Mouse (Mus musculus) frontal cortex, postnatal 10 days (tissue): ENCODE results near the gene Tpp1.

ENCODE experiments used
- DNase-seq, 2 experiments: peaks; one replicate each; pipeline ENCODE4 v3.0.0; 2022; ENCODE audit warnings: low spot score in 2 of 2, mixed read lengths in 1 of 2

The Tpp1 gene

DNA sequence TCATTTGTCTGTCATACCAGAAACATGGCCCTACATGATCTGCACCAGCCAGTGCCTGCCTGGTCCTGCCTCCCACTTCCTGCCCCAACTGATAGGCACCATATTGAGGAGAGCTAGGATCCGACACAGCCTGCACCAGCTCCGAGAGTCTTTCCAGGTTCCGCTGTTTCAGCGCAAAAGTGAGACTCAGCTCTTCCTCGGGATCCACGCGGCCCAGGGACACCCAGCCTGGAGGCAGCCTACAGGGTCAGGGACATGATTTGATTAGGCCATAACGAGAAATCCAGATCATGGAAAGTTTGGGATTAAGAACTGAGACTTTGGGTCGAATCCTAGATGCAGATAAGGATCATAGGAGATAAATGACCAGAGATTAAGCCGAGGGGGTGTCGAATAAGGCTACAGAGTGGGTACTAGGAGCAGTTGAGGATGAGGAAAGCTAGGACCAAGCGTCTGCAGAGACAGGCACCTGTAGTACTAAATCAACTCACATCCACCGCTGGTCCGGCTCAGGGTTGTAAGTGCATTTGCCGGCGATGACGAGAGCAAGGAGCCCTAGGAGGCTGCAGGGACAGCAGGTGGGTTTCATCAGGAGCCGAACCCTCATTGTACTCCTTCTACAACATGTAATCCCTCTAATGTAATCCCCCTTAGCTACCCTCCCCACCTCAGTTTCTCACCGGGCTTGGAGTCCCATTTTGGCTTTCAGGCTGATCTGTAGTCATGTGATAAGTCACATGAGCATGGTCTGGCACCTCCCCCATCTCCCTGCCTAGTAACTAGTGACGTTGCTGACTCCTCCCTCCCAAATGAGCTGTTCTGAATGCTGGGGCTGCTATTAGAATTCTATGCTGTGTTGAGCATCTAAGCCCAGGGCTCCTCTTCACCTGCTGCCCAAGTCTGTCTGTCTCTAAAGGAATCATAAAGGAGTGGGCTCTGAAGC is at the start of gene Tpp1:
Gene Tpp1, minus strand, starts transcription at position 745 of the 943 bp plus-strand sequence.
- peak; percentile 90 to 94 for DNase-seq

DNA sequence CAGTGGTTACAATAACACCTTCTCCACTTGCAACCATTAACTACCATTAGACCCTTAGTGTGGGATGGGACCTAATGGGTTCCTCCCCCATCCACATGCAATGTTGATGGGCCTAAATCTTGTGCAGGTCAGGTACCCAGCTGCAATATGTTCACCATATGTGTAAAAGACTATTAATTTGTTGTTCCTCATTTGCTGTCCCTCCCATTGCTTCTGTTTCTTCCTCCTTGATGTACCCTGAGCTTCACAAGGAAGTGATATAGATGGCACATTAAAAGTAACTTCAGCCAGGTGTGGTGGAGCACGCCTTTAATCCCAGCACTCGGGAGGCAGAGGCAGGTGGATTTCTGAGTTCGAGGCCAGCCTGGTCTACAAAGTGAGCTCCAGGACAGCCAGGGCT is 44.9 kb upstream of the Tpp1 start:
- DNase-seq: no peak

DNA sequence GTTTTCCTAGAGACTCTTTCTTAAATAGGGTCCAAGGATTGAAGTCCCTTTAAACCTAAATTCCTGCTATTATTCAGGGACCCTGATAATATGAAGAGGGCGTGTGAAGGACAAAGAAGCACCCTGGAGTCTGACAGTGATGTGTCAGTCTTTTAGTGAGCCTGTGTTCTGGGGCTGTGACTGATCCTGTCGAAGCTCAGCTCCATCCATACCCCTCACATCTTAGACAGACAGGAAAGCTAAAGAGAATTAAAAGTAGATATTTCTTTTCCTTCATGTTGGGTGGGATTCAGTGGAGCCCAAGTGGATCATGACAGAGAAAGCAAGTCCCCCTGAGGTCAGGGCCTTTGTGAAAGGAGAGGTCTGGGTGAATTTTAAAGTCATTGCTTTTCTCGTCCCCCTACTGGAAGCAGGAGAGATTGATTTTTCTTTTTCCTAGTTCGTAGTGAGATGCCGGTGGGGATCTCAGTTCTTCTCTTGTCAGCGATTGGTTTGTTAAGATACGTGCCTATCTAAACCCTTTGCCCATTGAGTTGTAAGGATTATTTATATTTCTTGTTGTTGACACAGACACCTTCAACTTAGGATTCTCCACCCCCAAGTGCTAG is 43.8 kb upstream of the Tpp1 start:
- no peak for DNase-seq

DNA sequence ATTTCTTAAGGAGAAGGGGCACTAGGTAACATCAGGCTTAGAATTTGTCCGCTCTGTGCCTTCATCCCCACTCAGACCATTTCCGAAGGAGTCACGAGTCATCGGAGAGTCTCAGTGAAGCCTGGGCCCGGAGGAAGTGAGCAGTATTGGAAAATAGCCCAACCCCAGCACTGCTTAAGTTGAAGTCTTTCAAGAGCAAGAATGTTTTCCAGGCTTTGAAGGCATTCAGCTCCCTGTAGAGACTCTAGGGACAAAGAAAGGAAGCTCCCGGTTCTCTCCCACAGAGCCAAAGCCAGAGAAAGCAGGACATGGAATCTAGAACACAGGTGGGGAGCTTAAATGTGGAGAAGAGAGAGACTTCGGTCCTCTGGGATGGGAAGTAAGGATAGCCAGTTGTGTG is 41.7 kb upstream of the Tpp1 start:
- DNase-seq: no peak

DNA sequence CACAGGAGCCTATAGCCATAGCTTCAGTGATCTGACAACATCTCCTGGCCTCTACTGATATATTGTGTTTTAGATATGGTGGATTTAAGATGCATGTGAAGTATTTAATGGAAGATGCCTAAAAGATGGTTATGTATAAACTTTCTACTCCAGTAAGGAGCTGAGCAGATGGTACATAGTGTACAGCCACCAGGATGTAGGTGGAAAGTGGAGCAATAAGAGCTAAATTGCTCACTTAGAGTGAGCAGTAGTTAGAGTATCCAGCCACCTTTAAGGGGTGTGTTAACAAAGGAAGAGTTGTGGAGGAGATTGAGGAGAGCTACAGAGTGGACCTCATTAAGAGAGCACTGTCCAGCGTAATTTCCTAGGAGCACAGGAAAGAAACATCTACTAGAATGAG is 39.1 kb upstream of the Tpp1 start:
- no peak for DNase-seq

DNA sequence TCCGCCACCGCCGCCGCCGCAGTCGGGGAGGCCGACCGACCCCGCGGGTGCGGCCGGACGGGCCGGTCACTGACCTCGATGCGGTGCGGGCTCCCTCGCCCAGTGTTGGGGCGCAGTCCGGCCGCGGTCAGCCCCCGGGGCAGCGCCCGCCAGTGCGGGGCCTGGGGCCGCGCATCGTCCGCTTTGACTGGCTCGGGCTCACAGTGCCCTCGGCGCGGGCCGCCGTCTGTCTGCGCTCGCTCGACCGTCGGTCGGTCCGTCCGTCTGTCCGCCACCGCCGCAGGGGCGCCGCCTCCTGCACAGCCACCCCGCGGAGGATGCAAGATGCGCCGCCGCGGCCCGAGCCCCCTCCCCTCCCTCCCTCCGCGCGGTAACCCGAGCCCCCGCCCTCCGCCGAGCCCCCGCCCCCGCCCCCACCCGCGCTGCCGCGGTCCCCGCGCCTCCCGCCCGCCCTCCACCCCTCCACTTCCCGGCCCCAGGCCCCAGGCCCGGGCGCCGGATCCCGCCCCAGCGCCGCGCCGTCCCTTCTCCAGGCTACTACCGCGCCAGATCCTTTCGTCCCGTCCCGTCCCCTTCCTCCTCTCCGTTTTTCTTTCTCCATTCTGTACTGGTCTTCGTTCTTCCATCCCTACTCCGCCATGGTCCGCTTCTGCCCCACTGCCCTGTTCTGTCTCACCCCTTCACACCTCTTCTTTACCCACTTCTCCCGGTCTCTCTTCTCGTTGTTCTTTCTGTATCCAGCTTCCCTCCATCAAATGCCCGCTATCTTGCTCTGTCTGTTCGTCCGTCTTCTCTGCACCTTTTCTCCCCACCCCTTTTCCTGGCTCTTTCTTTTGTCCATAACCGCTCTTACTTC is 35.5 kb upstream of the Tpp1 start, which contains the start of gene Dchs1:
Gene Dchs1, minus strand, starts transcription at position 370 of the 856 bp plus-strand sequence.
- peak in 1 of 2 experiments; percentile 41 for DNase-seq

DNA sequence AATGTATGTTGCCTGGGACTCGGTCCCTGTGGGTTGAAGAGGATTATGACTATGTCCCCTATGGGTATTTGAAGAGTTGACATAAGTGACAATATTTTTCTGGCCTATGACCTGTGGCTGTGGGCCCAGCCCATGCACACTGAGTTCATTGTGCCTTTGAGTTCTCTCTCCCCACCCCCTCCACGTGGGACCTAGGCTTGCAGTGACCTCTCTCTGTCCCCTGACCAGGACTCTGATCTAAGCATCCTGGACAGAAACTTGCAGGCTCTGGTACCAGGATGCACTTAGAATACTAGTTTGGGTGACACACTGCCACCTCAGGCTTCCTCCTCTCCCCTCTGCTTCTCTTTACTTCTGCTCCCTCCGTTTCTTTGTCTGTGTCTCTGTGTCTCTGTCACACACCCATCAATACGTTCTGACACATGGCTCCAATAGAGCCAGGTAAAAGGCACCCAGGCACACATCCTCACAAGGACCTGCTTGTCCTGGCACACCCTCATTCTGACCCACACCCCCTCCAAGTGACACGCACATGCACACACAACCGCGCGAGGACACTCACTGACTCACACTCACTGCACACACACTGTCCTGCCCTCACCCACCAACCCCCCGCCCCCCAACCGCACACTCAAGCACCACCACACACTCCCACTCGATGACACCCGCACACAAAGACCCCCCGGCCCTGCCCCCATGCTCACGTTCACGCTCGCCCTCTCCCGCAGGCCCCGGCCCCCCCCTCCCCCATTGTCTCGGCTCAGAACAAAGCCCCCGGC is 34.7 kb upstream of the Tpp1 start:
- DNase-seq: no peak

DNA sequence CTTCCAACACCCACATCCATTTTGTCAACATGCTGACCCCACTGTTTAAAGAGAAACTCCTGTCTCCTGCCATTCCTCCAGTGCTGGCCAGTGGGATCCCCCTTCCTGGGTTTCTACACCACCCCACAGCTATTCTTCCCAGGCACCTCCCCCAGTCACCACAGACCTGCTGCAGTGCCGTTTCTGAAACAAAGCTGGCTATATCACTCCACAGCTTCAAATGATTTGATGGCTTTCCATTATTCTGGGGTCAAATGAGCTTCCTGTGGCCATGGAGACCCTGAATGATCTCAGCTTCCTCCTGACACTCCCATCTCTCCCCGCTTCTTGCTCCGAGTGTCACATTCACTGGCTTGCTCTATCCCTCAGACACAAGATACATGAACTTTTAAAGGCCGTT is 32.5 kb upstream of the Tpp1 start:
- no peak for DNase-seq

DNA sequence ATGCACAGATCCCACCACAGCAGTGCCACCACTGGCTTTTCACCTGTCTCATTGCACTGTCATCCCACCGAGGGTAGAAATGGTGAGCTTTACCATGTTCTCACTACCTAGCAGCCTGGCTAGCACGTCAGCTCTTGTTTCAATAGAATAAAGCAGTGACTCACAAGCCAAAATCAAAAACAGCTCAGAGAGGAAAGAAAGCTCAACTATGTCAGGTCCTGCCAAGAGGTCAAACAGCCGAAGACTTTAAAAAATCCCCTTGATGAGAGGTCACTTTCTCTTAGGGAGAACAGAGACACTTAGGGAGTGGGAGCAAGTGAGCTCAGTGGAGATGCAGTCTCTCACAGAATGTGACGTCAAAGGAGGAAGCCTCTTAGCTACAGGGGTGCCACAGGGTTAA is 31.8 kb upstream of the Tpp1 start:
- DNase-seq: no peak

DNA sequence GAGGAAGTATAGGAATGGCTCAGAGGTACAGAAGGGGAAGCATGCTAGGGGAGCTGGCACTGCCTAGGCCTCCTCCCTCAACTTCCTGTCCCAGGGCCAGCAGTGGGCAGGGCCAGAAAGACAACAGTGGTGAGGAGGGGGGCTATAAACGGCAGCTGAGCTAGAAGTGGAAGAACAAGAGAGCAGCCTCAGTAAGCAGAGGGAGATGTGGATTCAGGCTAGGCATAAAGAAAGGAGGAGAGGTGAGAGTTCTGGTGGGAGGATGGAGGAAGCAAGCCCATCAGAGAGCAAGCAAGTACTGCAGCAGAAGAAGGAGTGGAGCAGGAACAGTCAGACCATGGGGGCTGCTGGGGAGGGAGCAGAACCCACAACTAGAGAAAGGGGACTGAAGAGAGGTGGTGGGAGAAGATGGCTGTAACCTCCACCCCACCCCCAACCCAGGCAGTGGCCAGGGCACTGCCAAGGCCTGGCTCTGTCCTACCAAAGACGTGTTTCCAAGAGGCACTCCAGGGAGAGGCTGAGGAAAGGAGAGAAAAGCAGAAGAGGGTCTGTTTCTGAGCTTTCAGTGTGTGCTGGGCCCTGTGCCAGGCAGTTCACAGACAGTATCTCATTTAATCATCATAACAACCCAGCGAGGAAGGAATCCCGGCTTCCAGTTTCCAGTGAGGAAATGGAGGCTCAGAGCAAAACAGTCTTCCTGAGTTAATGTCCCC is 26.7 kb upstream of the Tpp1 start:
- no peak for DNase-seq

DNA sequence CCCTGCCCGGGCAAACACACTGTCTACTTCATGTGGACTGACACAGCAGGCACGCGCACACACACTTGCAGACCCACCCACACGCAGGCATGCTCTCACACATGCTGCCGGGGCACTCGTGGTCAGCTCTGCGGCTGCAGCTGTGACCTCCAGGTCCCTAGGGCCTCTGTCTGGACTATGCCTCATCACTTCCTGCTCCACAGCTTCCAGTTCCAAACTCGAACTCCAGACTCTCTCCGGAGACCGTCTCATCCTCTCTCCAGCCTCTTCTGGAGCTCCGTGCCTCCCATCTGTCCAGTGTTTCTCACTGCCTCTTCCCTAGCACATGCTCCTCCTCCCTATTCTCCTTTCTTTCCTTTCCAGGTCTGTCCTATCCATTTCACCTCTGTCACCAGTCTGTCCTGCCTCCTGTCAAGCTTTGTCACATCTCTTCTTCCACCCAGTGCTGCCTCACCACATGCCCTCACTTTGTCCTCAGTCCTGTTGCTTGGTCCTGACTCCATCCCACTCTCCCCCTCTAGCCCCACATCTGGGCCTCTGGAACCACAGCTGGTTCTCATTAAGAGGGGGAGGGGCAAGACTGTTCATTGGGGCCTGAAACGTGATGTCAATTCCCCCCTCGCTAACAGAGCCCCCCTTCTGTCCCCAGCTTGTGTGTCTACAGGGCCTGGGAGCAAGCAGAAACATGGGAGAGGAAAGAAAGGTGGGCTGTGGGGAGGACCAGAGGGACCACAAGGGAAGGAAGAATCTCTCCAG is 25.9 kb upstream of the Tpp1 start:
- DNase-seq: no peak

DNA sequence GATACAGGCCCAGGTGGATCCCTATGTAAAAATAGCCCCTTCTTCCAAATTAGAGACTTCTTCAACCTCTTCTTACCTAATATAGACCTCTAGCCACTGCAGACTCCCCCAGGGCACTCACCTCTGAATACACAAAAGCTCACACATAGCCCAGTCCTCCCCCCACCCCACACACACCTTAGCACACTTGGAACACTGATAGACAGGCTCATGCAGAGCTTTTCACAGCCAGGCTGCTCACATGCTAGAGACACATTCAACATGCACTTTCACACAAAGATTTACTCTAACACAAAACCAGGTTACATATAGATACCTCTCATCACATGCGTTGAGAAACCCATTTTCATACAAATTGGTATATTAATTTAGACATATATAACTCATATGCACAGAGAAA is 25.3 kb upstream of the Tpp1 start:
- DNase-seq: no peak

DNA sequence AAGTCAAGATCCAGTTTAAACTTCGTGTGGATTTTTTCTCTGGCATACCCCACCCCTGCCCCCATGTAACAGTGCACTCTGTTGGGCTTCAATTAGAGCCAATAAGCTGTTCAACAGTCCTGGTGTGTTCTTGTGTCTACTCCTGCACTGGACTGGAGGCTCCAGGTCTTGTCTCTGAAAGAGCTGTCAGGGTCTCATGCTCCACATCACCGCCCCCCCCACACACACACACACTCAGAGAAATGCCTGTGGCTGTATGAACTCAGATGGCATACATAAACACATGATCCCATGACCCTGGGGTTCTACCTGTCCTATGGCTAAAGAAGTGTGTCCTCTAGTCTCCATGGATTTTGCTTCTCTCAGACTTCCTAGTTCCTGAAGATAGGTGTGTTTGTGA is 24.0 kb upstream of the Tpp1 start:
- DNase-seq: no peak

DNA sequence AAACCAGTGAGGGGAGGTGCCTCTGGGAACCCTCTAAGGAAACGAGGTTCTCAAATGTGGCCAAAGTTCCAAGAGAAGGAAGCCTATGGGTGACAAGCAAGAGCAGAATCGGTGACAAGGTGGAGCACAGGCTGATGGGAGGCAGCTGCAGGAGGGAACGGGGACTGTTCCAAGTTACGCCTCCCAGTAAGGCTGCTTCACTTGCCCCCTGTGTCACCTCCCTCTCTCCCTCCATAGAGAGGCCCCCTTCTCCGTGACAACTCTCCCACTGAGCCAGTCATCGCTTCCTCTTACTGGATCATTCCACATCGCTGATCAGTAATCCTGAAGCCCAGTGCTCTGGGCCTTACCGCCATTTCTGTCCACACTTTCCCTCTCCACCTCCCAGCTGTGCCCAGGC is 22.6 kb upstream of the Tpp1 start:
- no peak for DNase-seq

DNA sequence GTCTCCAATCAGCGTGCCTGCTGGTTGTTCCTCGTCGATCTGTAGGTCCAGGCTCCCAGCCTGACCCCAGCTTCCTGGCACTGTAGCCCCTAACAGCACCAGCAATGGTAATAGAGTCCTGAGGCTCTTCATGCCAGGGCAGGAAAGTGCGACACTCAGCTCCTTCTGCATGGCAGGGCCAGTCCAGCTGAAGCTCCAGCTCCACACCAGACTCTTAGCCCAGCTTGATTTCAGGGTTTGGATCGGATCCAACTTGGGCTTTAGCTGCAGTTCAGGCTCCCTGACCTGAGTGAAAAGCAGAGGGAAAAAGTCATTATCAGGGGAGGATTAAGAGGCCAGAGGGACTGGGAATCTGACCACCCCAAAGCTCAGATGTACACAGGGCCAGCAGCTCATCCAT is 21.0 kb upstream of the Tpp1 start:
- DNase-seq: no peak

DNA sequence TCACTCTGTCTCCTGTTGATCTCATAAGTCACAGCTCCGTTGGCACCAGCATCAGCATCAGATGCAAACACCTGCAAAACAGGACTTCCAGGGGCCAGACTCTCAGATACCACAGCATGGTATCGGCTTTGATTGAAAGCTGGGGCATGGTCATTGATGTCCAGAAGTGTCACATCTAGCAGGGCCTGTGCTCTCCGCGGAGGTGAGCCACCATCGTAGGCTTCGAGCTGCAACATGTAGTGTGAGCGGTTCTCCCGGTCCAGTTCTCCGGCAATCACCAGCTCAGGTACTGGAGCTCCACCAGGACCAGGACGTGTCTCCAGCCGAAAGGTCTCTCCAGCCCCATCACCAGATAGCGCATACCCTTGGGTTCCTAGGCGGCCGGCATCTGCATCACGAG is 20.3 kb upstream of the Tpp1 start:
- no peak for DNase-seq

DNA sequence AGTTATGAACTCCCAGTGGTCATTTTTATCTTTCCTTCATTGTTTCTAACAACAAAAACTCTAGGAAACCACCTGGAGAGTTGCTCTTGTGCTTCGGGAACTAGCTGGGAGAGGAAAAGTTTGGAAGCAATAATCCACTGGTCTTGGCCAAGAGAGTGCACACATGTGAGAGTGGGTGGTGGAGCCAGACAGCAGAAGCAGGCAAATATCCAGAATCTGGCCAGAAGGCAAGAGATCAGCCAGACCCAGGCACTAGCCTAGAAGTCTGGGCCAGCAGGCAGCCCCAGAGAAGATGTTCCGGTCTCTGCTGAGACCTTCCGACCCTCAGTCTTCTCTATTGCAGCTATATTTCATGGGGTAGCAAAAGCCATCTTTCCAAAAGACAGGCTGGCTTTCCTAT is 17.9 kb upstream of the Tpp1 start:
- no peak for DNase-seq

DNA sequence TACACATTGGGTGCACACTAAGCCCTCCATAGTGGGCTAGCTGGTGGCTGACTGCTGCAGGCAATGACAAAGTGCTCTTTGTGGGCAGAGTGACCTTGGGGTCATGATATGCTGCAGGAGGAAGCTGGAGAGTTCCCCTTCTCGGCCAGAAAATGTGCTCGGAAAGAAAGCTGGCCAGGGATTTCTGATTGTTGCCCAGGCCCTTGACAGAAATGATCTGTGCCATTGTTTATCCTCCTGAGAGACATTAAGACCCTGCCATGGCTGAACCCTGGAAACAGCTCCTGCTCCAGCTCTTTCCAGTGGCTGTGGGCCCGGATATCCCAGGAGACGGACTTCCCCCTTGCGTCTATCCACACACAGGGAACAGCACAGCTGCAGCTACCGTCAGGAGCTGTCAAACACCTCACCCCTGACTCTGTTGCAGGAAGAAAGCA is 15.7 kb upstream of the Tpp1 start:
- DNase-seq: no peak

DNA sequence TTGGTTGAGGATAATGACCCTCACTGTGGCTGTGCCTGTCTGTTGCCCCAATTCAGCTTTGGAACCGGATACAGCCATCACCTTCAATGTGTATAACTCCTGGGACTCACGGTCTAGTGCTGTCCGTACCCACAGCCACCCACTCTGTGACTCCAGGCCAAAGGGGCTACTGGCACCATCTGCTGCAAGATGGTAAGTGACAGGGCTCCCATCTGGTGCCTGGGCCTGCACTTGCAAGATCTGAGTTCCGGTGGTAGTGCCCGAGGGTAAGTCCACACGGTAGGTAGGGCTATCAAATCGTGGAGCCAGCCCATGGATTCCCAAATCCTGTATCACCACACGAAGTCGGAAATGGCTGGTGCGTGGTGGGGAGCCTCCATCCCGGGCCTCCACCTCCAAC is 12.3 kb upstream of the Tpp1 start:
- no peak for DNase-seq
